Mouse (Mus musculus): Measurements from ENCODE around the gene Col4a6. TPM values are rescaled to one million over a fixed set of nuclear protein-coding genes. Genes with fewer than 3 reads are reported as not detected.

Col4a6 gene
- polyA plus RNA-seq, 1 experiment from 2014 or later = 0.08 TPM

- H3K4me1 ChIP-seq (ENCODE audit: insufficient read depth) = no peaks in the 10 kb centered on the region
- ATAC-seq = no peak
- WGBS (ENCODE audit: insufficient replicate concordance) = 46% methylated on average over 4 of the region's 4 CpGs
- no peaks in the 10 kb centered on the region for H3K9me3 ChIP-seq (ENCODE audit: low read length)
- no peak overlapping the region for H3K27ac ChIP-seq (ENCODE audit: low read depth)
- H3K36me3 ChIP-seq (replicated peaks; ENCODE audit: insufficient read depth, low read length) = no peaks in the 10 kb centered on the region
- no peak overlapping the region for H3K9ac ChIP-seq (replicated peaks)
- H3K27me3 ChIP-seq (ENCODE audit: insufficient read depth, low read length) = no peaks in the 10 kb centered on the region
- H3K4me3 ChIP-seq (ENCODE audit: low read depth, low read length) = no peak overlapping the region
- H3K4me2 ChIP-seq (ENCODE audit: low read depth, low read length) = no peak overlapping the region
- no peak for DNase-seq
- TF ChIP-seq CTCF (IDR thresholded peaks at IDR 0.05; ENCODE audit: low read depth) (no peak), EP300 (IDR thresholded peaks at IDR 0.05; ENCODE audit: low read depth) (no peak)
These were observed 316.2 kb downstream of the Col4a6 start for GRCm38 (mm10) chrX:141157626-141158025.

- Histone ChIP-seq H3K4me3 (ENCODE audit: low read depth, low read length) (no peak overlapping the region), H3K4me2 (ENCODE audit: low read depth, low read length) (no peak overlapping the region), H3K9ac (replicated peaks) (no peak overlapping the region), H3K4me1 (ENCODE audit: insufficient read depth) (no peaks in the 10 kb centered on the region), H3K36me3 (replicated peaks; ENCODE audit: insufficient read depth, low read length) (no peaks in the 10 kb centered on the region), H3K27ac (ENCODE audit: low read depth) (no peak overlapping the region), H3K27me3 (ENCODE audit: insufficient read depth, low read length) (no peaks in the 10 kb centered on the region), H3K9me3 (ENCODE audit: low read length) (no peaks in the 10 kb centered on the region)
- 13% methylated on average over 2 of the region's 2 CpGs for WGBS (ENCODE audit: insufficient replicate concordance)
- ATAC-seq (no peak), DNase-seq (no peak)
- no peak for TF ChIP-seq EP300 (IDR thresholded peaks at IDR 0.05; ENCODE audit: low read depth)
- TF ChIP-seq CTCF (IDR thresholded peaks at IDR 0.05; ENCODE audit: low read depth) = peak; percentile 61
These were observed 317.2 kb downstream of the Col4a6 start for GRCm38 (mm10) chrX:141156696-141157095.

- H3K4me1 ChIP-seq (ENCODE audit: insufficient read depth) = no peaks in the 10 kb centered on the region
- no peaks in the 10 kb centered on the region for H3K36me3 ChIP-seq (replicated peaks; ENCODE audit: insufficient read depth, low read length)
- no peaks in the 10 kb centered on the region for H3K27me3 ChIP-seq (ENCODE audit: insufficient read depth, low read length)
- H3K4me2 ChIP-seq (ENCODE audit: low read depth, low read length) = no peak overlapping the region
- H3K4me3 ChIP-seq (ENCODE audit: low read depth, low read length) = no peak overlapping the region
- H3K9me3 ChIP-seq (ENCODE audit: low read length) = no peaks in the 10 kb centered on the region
- ATAC-seq = no peak
- no peak for DNase-seq
- TF ChIP-seq CTCF (IDR thresholded peaks at IDR 0.05; ENCODE audit: low read depth) (no peak), EP300 (IDR thresholded peaks at IDR 0.05; ENCODE audit: low read depth) (no peak)
- no peak overlapping the region for H3K27ac ChIP-seq (ENCODE audit: low read depth)
- H3K9ac ChIP-seq (replicated peaks) = no peak overlapping the region
These were observed 322.7 kb downstream of the Col4a6 start for GRCm38 (mm10) chrX:141151182-141151581.

- no peak overlapping the region for H3K9ac ChIP-seq (replicated peaks)
- TF ChIP-seq EP300 (IDR thresholded peaks at IDR 0.05; ENCODE audit: low read depth) = no peak
- TF ChIP-seq CTCF (IDR thresholded peaks at IDR 0.05; ENCODE audit: low read depth) = no peak
- no peaks in the 10 kb centered on the region for H3K4me1 ChIP-seq (ENCODE audit: insufficient read depth)
- no peak overlapping the region for H3K4me3 ChIP-seq (ENCODE audit: low read depth, low read length)
- ATAC-seq (0 out of 2 replicates have a peak, but pooled peaks have one; percentile 7), DNase-seq (no peak)
- no peaks in the 10 kb centered on the region for H3K27me3 ChIP-seq (ENCODE audit: insufficient read depth, low read length)
- no peaks in the 10 kb centered on the region for H3K36me3 ChIP-seq (replicated peaks; ENCODE audit: insufficient read depth, low read length)
- H3K9me3 ChIP-seq (ENCODE audit: low read length) = no peaks in the 10 kb centered on the region
- H3K4me2 ChIP-seq (ENCODE audit: low read depth, low read length) = no peak overlapping the region
- no peak overlapping the region for H3K27ac ChIP-seq (ENCODE audit: low read depth)
These were observed 323.6 kb downstream of the Col4a6 start for GRCm38 (mm10) chrX:141150290-141150689.

- ATAC-seq = no peak
These were observed 324.2 kb downstream of the Col4a6 start for GRCm38 (mm10) chrX:141149705-141150104.

More at GRCm38 (mm10) chrX:141149705-141150104, 324.2 kb downstream of the Col4a6 start:
- DNase-seq = no peak
- no peak overlapping the region for H3K4me3 ChIP-seq (ENCODE audit: low read depth, low read length)
- H3K27ac ChIP-seq (ENCODE audit: low read depth) = no peak overlapping the region
- TF ChIP-seq EP300 (IDR thresholded peaks at IDR 0.05; ENCODE audit: low read depth) = no peak
- no peak for TF ChIP-seq CTCF (IDR thresholded peaks at IDR 0.05; ENCODE audit: low read depth)
- H3K27me3 ChIP-seq (ENCODE audit: insufficient read depth, low read length) = no peaks in the 10 kb centered on the region
- H3K9me3 ChIP-seq (ENCODE audit: low read length) = no peaks in the 10 kb centered on the region
- 71% methylated on average over 1 of the region's 1 CpGs for WGBS (ENCODE audit: insufficient replicate concordance)
- H3K4me1 ChIP-seq (ENCODE audit: insufficient read depth) = no peaks in the 10 kb centered on the region
- H3K4me2 ChIP-seq (ENCODE audit: low read depth, low read length) = no peak overlapping the region
- H3K36me3 ChIP-seq (replicated peaks; ENCODE audit: insufficient read depth, low read length) = no peaks in the 10 kb centered on the region
- H3K9ac ChIP-seq (replicated peaks) = no peak overlapping the region

Other genes starting within 250 kb of the Col4a6 start
- gene Col4a5, start 1.3 kb upstream of the Col4a6 start, polyA plus RNA-seq (2015; fragmentation: Nextera tagmentation; extraction: Ambion mirVana) = 0.53 and 0.62 TPM in 2 replicates